Mouse (Mus musculus): Measurements from ENCODE around the gene Caln1. TPM values are rescaled to one million over a fixed set of nuclear protein-coding genes. Genes with fewer than 3 reads are reported as not detected.

Caln1 gene
- polyA plus RNA-seq, 2 experiments: not detected

DNA sequence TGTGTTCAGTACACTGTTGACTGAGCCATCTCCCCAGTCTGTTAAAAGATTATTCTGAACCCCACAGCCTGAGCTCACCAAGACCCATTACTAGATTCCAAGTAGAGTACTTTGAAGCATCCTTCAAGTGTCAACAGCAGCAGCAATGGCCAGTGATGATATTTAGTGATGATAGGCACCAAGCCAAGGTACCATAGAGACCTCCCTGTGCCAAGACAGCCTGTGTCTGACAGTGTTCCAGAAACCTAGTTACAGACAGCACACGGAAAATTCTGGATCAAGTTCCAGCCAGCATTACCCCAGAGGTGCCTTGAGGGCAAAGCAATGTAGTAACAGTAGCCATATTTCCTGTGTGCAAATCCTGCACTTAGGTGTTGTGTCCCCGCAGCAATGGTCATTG is 208.3 kb downstream of the Caln1 start:
- H3K9ac ChIP-seq (replicated peaks): no peak overlapping the region
- H3K27ac ChIP-seq: no peak overlapping the region
- no peak overlapping the region for H3K4me3 ChIP-seq (ENCODE audit: insufficient read depth in 1 of 2, low read depth in 2 of 2, low read length in 2 of 2)
- ATAC-seq (ENCODE audit: insufficient read depth): no peak
- H3K36me3 ChIP-seq (replicated peaks; ENCODE audit: control insufficient read depth, insufficient read depth, low read depth): no peaks in the 10 kb centered on the region
- no peaks in the 10 kb centered on the region for H3K27me3 ChIP-seq (ENCODE audit: control insufficient read depth, insufficient read depth, low read length)
- TF ChIP-seq EP300 (IDR thresholded peaks at IDR 0.05; ENCODE audit: low read depth) (no peak), CTCF (IDR thresholded peaks at IDR 0.05; ENCODE audit: low read depth) (no peak)
- 50% methylated on average over 2 of the region's 2 CpGs for WGBS (ENCODE audit: insufficient replicate concordance)
- H3K4me2 ChIP-seq (ENCODE audit: low read depth): no peak overlapping the region
- no peak for DNase-seq (ENCODE audit: low read depth in 3 of 3, low spot score in 3 of 3)
- H3K9me3 ChIP-seq (ENCODE audit: control insufficient read depth, low read length): no peaks in the 10 kb centered on the region
- no peaks in the 10 kb centered on the region for H3K4me1 ChIP-seq (replicated peaks; ENCODE audit: control insufficient read depth in 2 of 2, insufficient read depth in 2 of 2, low read length in 1 of 2)

GRCm38 (mm10) chr5:130584042-130584441 is 214.8 kb downstream of the Caln1 start:
- H3K27me3 ChIP-seq (ENCODE audit: control insufficient read depth, insufficient read depth, low read length): no peaks in the 10 kb centered on the region
- H3K36me3 ChIP-seq (replicated peaks; ENCODE audit: control insufficient read depth, insufficient read depth, low read depth): no peaks in the 10 kb centered on the region
- peaks cover 2% of the 10 kb centered on the region; the same call in 1 of the 2 replicates for H3K9me3 ChIP-seq (ENCODE audit: control insufficient read depth, low read length)
- TF ChIP-seq CTCF (IDR thresholded peaks at IDR 0.05; ENCODE audit: low read depth): no peak
- H3K27ac ChIP-seq: no peak overlapping the region
- 58% methylated on average over 3 of the region's 3 CpGs for WGBS (ENCODE audit: insufficient replicate concordance)
- H3K9ac ChIP-seq (replicated peaks): no peak overlapping the region
- ATAC-seq (ENCODE audit: insufficient read depth) (no peak), DNase-seq (ENCODE audit: low read depth in 3 of 3, low spot score in 3 of 3) (no peak)
- H3K4me1 ChIP-seq (replicated peaks; ENCODE audit: control insufficient read depth in 2 of 2, insufficient read depth in 2 of 2, low read length in 1 of 2): no peaks in the 10 kb centered on the region
- H3K4me3 ChIP-seq (ENCODE audit: insufficient read depth in 1 of 2, low read depth in 2 of 2, low read length in 2 of 2): no peak overlapping the region
- no peak overlapping the region for H3K4me2 ChIP-seq (ENCODE audit: low read depth)

- 67% methylated on average over 4 of the region's 4 CpGs for WGBS (ENCODE audit: insufficient replicate concordance)
- Histone ChIP-seq H3K27me3 (ENCODE audit: control insufficient read depth, insufficient read depth, low read length) (no peaks in the 10 kb centered on the region), H3K9me3 (ENCODE audit: control insufficient read depth, low read length) (peaks cover 2% of the 10 kb centered on the region; the same call in 1 of the 2 replicates), H3K36me3 (replicated peaks; ENCODE audit: control insufficient read depth, insufficient read depth, low read depth) (no peaks in the 10 kb centered on the region), H3K4me2 (ENCODE audit: low read depth) (no peak overlapping the region), H3K9ac (replicated peaks) (no peak overlapping the region), H3K27ac (no peak overlapping the region), H3K4me1 (replicated peaks; ENCODE audit: control insufficient read depth in 2 of 2, insufficient read depth in 2 of 2, low read length in 1 of 2) (no peaks in the 10 kb centered on the region), H3K4me3 (ENCODE audit: insufficient read depth in 1 of 2, low read depth in 2 of 2, low read length in 2 of 2) (no peak overlapping the region)
- TF ChIP-seq CTCF (IDR thresholded peaks at IDR 0.05; ENCODE audit: low read depth): peak; percentile 20; the same call in 1 of the 2 replicates
- TF ChIP-seq EP300 (IDR thresholded peaks at IDR 0.05; ENCODE audit: low read depth): no peak
- ATAC-seq (ENCODE audit: insufficient read depth) (no peak), DNase-seq (ENCODE audit: low read depth in 3 of 3, low spot score in 3 of 3) (no peak)
These were observed 217.0 kb downstream of the Caln1 start for GRCm38 (mm10) chr5:130586257-130586656.

- TF ChIP-seq CTCF (IDR thresholded peaks at IDR 0.05; ENCODE audit: low read depth): no peak
- no peak for TF ChIP-seq EP300 (IDR thresholded peaks at IDR 0.05; ENCODE audit: low read depth)
These were observed 227.3 kb downstream of the Caln1 start for GRCm38 (mm10) chr5:130596541-130596940.

DNA sequence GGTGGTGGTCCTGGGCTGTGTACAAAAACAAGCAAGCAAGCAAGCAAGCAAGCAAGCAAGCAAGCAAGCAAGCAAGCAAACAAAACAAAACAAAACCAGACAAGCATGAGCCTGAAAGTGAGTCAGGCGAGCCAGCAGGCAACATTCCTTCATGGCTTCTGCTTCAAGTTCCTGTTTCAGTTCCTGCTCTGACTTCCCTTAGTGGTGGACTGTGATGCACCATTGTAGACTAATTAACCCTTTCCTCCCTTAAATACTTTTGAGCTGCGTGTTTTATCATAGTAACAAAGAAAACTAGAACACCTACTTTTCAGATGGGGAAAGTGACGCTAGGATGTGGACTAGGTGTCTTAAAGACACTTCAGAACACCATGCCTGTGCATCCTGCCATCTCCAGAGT is 244.4 kb downstream of the Caln1 start:
- no peak for ATAC-seq (ENCODE audit: insufficient read depth)
- H3K4me1 ChIP-seq (replicated peaks; ENCODE audit: control insufficient read depth in 2 of 2, insufficient read depth in 2 of 2, low read length in 1 of 2): no peaks in the 10 kb centered on the region
- WGBS (ENCODE audit: insufficient replicate concordance): 48% methylated on average over 3 of the region's 3 CpGs

More at GRCm38 (mm10) chr5:130596541-130596940, 227.3 kb downstream of the Caln1 start:
- DNase-seq (ENCODE audit: low read depth in 3 of 3, low spot score in 3 of 3): no peak
- ATAC-seq (ENCODE audit: insufficient read depth): no peak
- H3K36me3 ChIP-seq (replicated peaks; ENCODE audit: control insufficient read depth, insufficient read depth, low read depth): no peaks in the 10 kb centered on the region
- no peaks in the 10 kb centered on the region for H3K27me3 ChIP-seq (ENCODE audit: control insufficient read depth, insufficient read depth, low read length)
- no peak overlapping the region for H3K27ac ChIP-seq
- no peak overlapping the region for H3K4me2 ChIP-seq (ENCODE audit: low read depth)
- no peaks in the 10 kb centered on the region for H3K9me3 ChIP-seq (ENCODE audit: control insufficient read depth, low read length)
- H3K9ac ChIP-seq (replicated peaks): no peak overlapping the region
- H3K4me1 ChIP-seq (replicated peaks; ENCODE audit: control insufficient read depth in 2 of 2, insufficient read depth in 2 of 2, low read length in 1 of 2): no peaks in the 10 kb centered on the region
- 54% methylated on average over 6 of the region's 6 CpGs for WGBS (ENCODE audit: insufficient replicate concordance)
- no peak overlapping the region for H3K4me3 ChIP-seq (ENCODE audit: insufficient read depth in 1 of 2, low read depth in 2 of 2, low read length in 2 of 2)

More for the DNA sequence above, 244.4 kb downstream of the Caln1 start:
- Histone ChIP-seq H3K9ac (replicated peaks) (no peak overlapping the region), H3K4me3 (ENCODE audit: insufficient read depth in 1 of 2, low read depth in 2 of 2, low read length in 2 of 2) (no peak overlapping the region), H3K9me3 (ENCODE audit: control insufficient read depth, low read length) (no peaks in the 10 kb centered on the region), H3K36me3 (replicated peaks; ENCODE audit: control insufficient read depth, insufficient read depth, low read depth) (no peaks in the 10 kb centered on the region), H3K27me3 (ENCODE audit: control insufficient read depth, insufficient read depth, low read length) (no peaks in the 10 kb centered on the region), H3K4me2 (ENCODE audit: low read depth) (no peak overlapping the region), H3K27ac (no peak overlapping the region)
- TF ChIP-seq EP300 (IDR thresholded peaks at IDR 0.05; ENCODE audit: low read depth) (no peak), CTCF (IDR thresholded peaks at IDR 0.05; ENCODE audit: low read depth) (no peak)
- no peak for DNase-seq (ENCODE audit: low read depth in 3 of 3, low spot score in 3 of 3)

Measured in liver, embryonic 14.5 days (tissue).